Mouse (Mus musculus): ENCODE data around the gene Ncam1. TPM values are rescaled to one million over a fixed set of nuclear protein-coding genes. Genes with fewer than 3 reads are reported as not detected.

Ncam1 gene
- polyA plus RNA-seq, 1 experiment from 2014 or later: 446 TPM

DNA sequence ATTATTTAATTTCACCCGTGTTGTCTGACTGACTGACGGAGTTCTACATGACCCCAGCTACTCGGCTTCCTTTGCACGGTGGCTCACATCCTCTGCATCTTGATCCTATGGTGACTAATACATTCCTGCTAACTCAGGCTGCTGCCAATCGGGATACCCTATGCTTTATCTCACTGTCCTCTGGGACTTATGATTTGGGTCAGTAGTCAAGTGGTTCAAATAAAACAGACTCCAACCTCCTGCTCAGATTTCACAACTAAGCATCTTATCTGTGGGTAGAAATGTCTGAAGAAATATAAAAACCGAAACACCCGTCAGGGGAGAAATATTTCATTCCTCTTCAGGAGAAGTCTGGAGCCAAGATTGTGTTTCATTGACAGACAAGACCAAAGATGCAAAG is 265.3 kb downstream of the Ncam1 start:
- Histone ChIP-seq H3K9me3 (no peaks in the 10 kb centered on the region), H3K4me1 (replicated peaks) (peaks cover 62% of the 10 kb centered on the region), H3K4me3 (no peak overlapping the region), H3K36me3 (peaks cover 40% of the 10 kb centered on the region), H3K9ac (no peak overlapping the region), H3K4me2 (no peak overlapping the region), H3K27me3 (no peaks in the 10 kb centered on the region), H3K27ac (0 out of 2 replicates have a peak overlapping the region, but pooled peaks have one; percentile 8)
- ATAC-seq (ENCODE audit: low FRiP score): no peak
- WGBS: 69% methylated on average over 7 of the region's 7 CpGs

DNA sequence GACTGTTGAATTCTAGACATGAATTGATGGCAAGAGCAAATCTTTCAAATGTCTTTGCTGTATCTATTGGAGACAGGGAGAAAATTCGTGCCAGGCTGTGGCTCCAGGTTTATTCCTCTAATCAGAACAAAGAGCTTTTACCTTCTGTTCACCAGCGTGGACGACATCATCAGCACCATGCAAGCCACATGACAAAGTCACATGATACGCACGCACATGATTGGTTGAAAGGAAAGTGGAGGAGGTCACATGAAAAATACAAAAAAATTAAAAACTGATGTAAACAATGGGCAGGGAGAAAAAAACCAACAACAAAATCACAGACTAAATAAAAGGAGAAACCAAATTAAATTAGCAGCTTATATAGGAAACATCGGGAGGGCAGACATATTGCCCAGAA is 266.9 kb downstream of the Ncam1 start:
- H3K4me3 ChIP-seq: no peak overlapping the region
- no peak overlapping the region for H3K9ac ChIP-seq
- H3K27ac ChIP-seq: no peak overlapping the region
- H3K27me3 ChIP-seq: no peaks in the 10 kb centered on the region
- no peaks in the 10 kb centered on the region for H3K9me3 ChIP-seq
- WGBS: 87% methylated on average over 6 of the region's 6 CpGs
- H3K4me1 ChIP-seq (replicated peaks): peaks cover 67% of the 10 kb centered on the region
- peaks cover 26% of the 10 kb centered on the region for H3K36me3 ChIP-seq
- ATAC-seq (ENCODE audit: low FRiP score): no peak
- no peak overlapping the region for H3K4me2 ChIP-seq

DNA sequence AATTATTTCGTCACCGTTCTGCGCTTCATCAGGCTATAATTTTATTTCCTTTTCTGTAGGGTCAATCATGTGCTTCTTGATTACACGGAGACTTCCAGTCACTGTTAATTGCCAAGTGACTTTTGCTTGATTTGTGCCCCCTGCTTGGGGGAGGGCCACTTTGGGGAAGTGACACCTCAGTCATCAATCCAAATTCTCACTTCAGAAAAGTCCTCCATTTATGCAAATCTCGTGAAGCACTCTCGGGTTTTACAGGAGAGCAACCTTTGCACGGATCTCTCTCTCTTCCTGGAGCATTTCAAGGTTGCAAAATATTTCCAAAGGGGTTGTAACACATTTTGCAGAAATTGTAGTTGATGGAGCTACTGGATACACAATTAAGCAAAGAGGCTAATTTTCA is 267.5 kb downstream of the Ncam1 start:
- H3K27me3 ChIP-seq: no peaks in the 10 kb centered on the region
- H3K9ac ChIP-seq: no peak overlapping the region
- H3K9me3 ChIP-seq: no peaks in the 10 kb centered on the region
- WGBS: 50% methylated on average over 7 of the region's 7 CpGs
- ATAC-seq (ENCODE audit: low FRiP score): no peak
- no peak overlapping the region for H3K4me3 ChIP-seq
- no peak overlapping the region for H3K4me2 ChIP-seq
- H3K27ac ChIP-seq: no peak overlapping the region; the same call in 1 of the 2 replicates
- H3K36me3 ChIP-seq: peaks cover 24% of the 10 kb centered on the region
- peaks cover 65% of the 10 kb centered on the region for H3K4me1 ChIP-seq (replicated peaks)

DNA sequence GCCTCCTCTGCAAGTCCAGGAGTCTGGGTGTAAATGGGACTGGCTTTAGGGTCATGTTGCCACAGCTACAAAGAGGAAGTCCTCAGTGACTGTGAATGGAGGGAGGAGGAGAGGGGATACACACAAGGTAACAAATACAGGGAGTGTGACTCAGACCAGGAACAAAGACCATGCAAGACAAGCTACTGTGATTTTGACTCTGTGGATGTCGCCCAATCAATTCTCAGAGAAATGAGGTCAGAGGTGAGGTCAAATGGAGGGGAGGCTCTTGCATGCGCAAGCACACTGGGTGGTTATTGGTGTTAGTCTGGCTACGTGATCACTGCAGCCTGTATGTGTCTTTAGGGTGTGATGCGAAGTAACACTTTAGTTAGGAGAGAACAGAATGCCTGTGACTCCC is 268.0 kb downstream of the Ncam1 start:
- no peak overlapping the region for H3K9ac ChIP-seq
- H3K27me3 ChIP-seq: no peaks in the 10 kb centered on the region
- H3K4me2 ChIP-seq: no peak overlapping the region
- H3K4me1 ChIP-seq (replicated peaks): peaks cover 60% of the 10 kb centered on the region
- H3K36me3 ChIP-seq: peaks cover 24% of the 10 kb centered on the region
- no peak overlapping the region for H3K4me3 ChIP-seq
- ATAC-seq (ENCODE audit: low FRiP score): no peak
- H3K9me3 ChIP-seq: no peaks in the 10 kb centered on the region
- no peak overlapping the region; the same call in 1 of the 2 replicates for H3K27ac ChIP-seq
- 44% methylated on average over 4 of the region's 4 CpGs for WGBS

DNA sequence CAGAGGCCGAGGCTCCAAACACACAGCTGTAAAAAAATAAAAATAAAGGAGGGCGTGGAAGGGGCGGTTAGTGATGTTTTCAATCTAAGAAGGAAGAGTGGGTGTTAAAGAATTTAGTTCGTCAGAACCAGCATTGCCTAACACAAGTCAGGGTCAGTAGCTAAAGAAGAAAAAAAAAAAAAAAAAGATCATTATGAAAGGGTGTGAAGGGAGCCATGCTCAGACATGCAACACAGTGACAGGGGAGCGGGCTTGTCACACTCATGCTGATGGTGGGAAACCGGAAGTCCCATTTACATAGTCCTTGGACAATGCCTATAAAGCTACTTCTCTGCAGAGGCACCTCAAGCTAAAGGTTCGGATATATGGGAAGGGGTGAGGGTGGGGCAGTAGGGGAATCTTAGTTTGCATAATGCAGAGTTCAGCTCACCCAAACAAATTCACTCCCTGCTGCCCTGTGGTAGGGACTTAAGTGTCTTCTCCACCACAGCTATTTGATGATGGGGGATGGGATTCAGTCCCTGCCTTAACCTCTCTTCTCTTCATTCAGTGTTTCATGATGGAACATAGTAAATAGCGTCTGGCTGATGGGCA is 269.3 kb downstream of the Ncam1 start:
- ATAC-seq (ENCODE audit: low FRiP score): no peak
- peaks cover 27% of the 10 kb centered on the region for H3K36me3 ChIP-seq
- no peaks in the 10 kb centered on the region for H3K9me3 ChIP-seq
- no peak overlapping the region for H3K4me2 ChIP-seq
- no peak overlapping the region for H3K4me3 ChIP-seq
- H3K4me1 ChIP-seq (replicated peaks): peaks cover 57% of the 10 kb centered on the region
- 65% methylated on average over 8 of the region's 8 CpGs for WGBS
- no peak overlapping the region for H3K9ac ChIP-seq
- no peaks in the 10 kb centered on the region for H3K27me3 ChIP-seq
- 0 out of 2 replicates have a peak overlapping the region, but pooled peaks have one; percentile 18 for H3K27ac ChIP-seq

DNA sequence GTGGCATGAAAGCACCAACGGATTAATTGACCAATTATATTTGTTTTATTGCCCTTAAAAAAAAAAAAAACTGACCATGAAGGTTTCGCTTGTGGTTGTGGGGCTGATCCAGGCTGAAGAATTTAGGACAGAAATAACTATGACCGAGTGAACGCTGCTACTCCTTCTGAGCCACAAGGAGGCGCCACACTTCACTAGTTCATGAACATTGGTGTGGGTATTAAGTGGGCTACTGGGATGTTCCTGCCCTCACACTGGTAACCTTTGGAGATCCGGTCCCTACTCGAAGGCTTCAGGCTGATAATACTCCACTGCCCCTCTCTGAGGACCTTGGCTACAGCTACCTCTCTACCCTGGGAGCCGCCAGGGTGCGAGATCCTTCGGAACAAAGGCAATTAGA is 269.8 kb downstream of the Ncam1 start:
- H3K9me3 ChIP-seq: no peaks in the 10 kb centered on the region
- peaks cover 30% of the 10 kb centered on the region for H3K36me3 ChIP-seq
- no peak; the same call in 1 of the 2 replicates for ATAC-seq (ENCODE audit: low FRiP score)
- no peak overlapping the region for H3K9ac ChIP-seq
- 0 out of 2 replicates have a peak overlapping the region, but pooled peaks have one; percentile 18 for H3K27ac ChIP-seq
- H3K4me3 ChIP-seq: no peak overlapping the region
- 47% methylated on average over 10 of the region's 10 CpGs for WGBS
- H3K4me1 ChIP-seq (replicated peaks): peaks cover 53% of the 10 kb centered on the region
- H3K4me2 ChIP-seq: no peak overlapping the region
- no peaks in the 10 kb centered on the region for H3K27me3 ChIP-seq

DNA sequence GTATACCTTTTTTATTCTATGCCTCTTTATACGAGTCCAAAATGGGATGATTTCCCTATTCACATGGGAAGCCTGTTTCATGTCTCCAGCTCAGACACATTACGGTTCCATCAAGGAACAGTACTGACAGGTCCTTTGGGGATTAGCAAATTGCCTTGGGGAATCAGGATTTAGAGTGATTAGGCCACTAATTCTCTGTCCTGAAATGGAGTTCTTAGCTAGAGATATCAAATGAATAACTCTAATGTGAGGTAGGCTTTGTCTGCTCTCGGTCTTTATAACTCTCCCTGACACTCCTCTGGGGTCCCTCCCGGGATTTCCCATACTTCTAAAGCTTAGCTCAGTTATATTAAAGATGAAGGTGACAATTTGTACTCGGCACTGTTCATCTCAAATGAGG is 270.7 kb downstream of the Ncam1 start:
- H3K36me3 ChIP-seq: peaks cover 36% of the 10 kb centered on the region
- H3K27ac ChIP-seq: peak overlapping the region; percentile 76; the same call in 1 of the 2 replicates
- no peak overlapping the region for H3K9ac ChIP-seq
- ATAC-seq (ENCODE audit: low FRiP score): no peak
- no peaks in the 10 kb centered on the region for H3K9me3 ChIP-seq
- peaks cover 47% of the 10 kb centered on the region for H3K4me1 ChIP-seq (replicated peaks)
- H3K4me3 ChIP-seq: no peak overlapping the region
- H3K27me3 ChIP-seq: no peaks in the 10 kb centered on the region
- 55% methylated on average over 5 of the region's 5 CpGs for WGBS
- H3K4me2 ChIP-seq: no peak overlapping the region

DNA sequence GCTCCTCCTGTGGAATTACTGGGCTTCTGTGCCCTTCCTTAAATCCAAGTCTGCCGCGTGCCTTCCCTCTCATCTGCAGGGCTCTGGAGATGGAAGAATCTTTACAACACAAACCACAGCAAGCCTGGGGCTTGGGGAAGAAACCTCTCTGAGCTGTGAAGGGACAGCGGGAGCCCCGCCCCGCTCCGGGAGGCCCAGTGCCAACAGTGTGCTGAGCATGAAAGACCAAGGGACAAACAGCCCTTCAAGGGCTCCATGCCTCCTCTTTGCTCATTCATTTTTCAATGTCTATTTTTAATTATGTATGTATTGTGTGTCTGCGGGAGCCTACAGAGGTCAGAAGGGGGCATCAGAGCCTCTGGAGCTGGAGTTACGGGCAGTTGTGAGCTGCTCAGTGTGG is 271.4 kb downstream of the Ncam1 start:
- Histone ChIP-seq H3K36me3 (peaks cover 36% of the 10 kb centered on the region), H3K4me1 (replicated peaks) (peaks cover 47% of the 10 kb centered on the region), H3K27me3 (no peaks in the 10 kb centered on the region), H3K9ac (no peak overlapping the region; the same call in 1 of the 2 replicates), H3K4me3 (no peak overlapping the region), H3K4me2 (no peak overlapping the region), H3K27ac (peak overlapping the region; percentile 76), H3K9me3 (no peaks in the 10 kb centered on the region)
- 41% methylated on average over 8 of the region's 8 CpGs for WGBS
- 0 out of 2 replicates have a peak, but pooled peaks have one; percentile 32 for ATAC-seq (ENCODE audit: low FRiP score)

DNA sequence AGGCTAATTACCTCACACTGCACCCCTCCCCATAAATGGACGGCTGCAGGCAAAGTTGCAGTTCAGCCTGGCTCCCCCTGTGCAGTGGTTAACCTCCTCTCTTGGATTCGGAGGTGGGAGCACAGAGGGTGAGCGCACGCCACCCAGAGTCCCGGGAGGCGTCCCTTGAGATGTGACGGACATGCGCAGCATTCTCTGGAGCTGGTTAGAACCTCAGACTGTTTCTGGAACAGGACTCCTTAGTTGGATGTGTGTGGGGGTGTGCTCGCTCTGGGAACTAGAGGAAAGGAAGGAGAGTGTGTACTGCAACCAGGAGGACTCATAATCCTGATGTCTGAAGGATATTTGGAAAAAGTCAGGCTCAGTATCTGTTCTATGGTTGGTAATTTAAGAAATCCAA is 274.0 kb downstream of the Ncam1 start:
- Histone ChIP-seq H3K9ac (no peak overlapping the region), H3K27me3 (no peaks in the 10 kb centered on the region), H3K9me3 (no peaks in the 10 kb centered on the region), H3K27ac (peak overlapping the region; percentile 37; the same call in 1 of the 2 replicates), H3K36me3 (peaks cover 48% of the 10 kb centered on the region), H3K4me3 (no peak overlapping the region), H3K4me1 (replicated peaks) (peaks cover 36% of the 10 kb centered on the region), H3K4me2 (no peak overlapping the region)
- ATAC-seq (ENCODE audit: low FRiP score): no peak
- 70% methylated on average over 9 of the region's 9 CpGs for WGBS

DNA sequence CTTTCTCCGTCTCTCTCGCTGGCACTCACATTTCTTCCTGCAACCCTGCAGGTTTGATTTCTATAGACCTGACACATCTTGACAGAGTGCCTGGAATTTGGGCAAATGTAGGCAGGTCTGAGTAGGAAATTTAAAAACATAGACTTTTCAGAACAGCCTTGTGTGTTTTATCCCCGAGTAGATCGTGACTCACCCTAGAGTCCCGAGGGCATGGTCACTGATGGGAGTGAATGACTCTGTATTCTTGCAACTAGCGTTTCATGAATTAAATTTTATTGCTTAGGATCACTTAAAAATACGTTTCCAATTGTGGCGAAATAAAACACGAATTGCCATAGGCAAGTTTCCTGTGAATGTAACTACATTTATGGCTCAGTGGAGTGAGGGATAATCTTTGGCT is 274.8 kb downstream of the Ncam1 start:
- no peak overlapping the region for H3K9ac ChIP-seq
- WGBS: 85% methylated on average over 9 of the region's 9 CpGs

DNA sequence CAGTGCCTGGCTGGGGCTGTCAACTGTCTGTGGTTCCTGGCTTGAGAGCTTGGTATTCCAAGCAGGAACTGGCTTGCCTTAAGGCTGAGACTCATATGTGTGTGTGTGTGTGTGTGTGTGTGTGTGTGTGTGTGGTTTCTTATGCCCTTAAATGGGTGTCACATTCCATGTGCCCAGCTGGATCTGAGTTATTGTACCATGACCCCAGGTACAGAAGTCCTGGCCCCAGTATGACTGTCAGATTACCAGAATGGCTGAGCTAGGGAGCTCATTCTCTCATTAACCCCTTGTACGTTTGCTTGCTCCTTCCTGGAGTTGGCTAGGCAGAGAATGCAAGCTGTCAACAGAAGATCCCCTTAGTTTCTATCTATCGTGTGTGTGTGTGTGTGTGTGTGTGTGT is 284.4 kb downstream of the Ncam1 start:
- no peaks in the 10 kb centered on the region for H3K9me3 ChIP-seq
- 83% methylated on average over 2 of the region's 2 CpGs for WGBS
- H3K4me2 ChIP-seq: no peak overlapping the region
- peaks cover 75% of the 10 kb centered on the region for H3K36me3 ChIP-seq
- no peak overlapping the region for H3K4me3 ChIP-seq
- H3K4me1 ChIP-seq (replicated peaks): peaks cover 5% of the 10 kb centered on the region; the same call in 1 of the 2 replicates
- H3K9ac ChIP-seq: no peak overlapping the region
- H3K27me3 ChIP-seq: no peaks in the 10 kb centered on the region
- no peak overlapping the region for H3K27ac ChIP-seq
- no peak for ATAC-seq (ENCODE audit: low FRiP score)

More for the DNA sequence above, 274.8 kb downstream of the Ncam1 start:
- no peaks in the 10 kb centered on the region for H3K27me3 ChIP-seq
- no peaks in the 10 kb centered on the region for H3K9me3 ChIP-seq
- peaks cover 56% of the 10 kb centered on the region for H3K36me3 ChIP-seq
- peaks cover 28% of the 10 kb centered on the region for H3K4me1 ChIP-seq (replicated peaks)
- H3K27ac ChIP-seq: no peak overlapping the region; the same call in 1 of the 2 replicates
- H3K4me2 ChIP-seq: no peak overlapping the region
- no peak for ATAC-seq (ENCODE audit: low FRiP score)
- no peak overlapping the region for H3K4me3 ChIP-seq

DNA sequence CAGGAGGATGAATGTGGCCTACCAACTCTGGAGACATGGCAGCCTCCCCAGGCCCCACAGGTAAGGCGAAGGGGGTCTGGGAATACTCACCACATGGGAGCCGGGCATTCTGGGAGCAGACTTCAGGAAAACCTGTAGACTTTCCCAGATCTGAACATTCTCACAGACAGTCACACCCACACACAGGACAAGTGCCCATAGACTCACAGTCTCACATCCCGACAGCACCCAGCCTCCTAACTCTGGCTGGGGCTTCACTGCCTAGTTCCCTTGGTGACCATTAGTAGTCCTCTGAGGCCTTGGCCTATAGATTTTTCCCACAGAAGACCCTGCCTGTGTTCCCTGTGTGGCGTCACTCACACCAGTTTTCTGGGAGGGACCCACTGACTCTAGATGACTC is 288.1 kb downstream of the Ncam1 start:
- Histone ChIP-seq H3K4me1 (replicated peaks) (no peaks in the 10 kb centered on the region), H3K9me3 (no peaks in the 10 kb centered on the region), H3K4me3 (no peak overlapping the region), H3K36me3 (peaks cover 77% of the 10 kb centered on the region), H3K27me3 (no peaks in the 10 kb centered on the region), H3K4me2 (no peak overlapping the region), H3K27ac (no peak overlapping the region), H3K9ac (no peak overlapping the region)
- WGBS: 93% methylated on average over 4 of the region's 4 CpGs
- no peak for ATAC-seq (ENCODE audit: low FRiP score)

DNA sequence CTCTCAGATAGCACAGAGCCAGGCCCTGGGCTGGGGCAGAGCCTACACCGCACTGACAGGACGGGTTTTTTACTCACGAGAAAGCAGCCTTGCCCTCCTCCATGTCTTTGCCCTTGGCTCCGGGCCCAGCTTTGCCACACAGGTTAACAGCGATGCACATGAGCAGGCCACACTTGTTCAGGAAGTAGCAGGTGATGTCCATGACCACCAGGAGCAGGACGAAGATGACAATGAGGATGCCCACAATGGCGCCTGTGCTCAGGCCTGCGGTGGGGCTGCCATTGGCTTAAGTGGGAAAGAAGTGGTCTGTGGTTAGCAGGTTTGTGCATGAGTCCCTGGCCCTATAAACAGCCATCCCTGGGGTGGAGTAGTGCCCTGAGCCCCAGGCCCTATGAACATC is 289.1 kb downstream of the Ncam1 start:
- Histone ChIP-seq H3K9ac (no peak overlapping the region), H3K27me3 (no peaks in the 10 kb centered on the region), H3K4me2 (no peak overlapping the region), H3K9me3 (no peaks in the 10 kb centered on the region), H3K4me3 (no peak overlapping the region), H3K36me3 (peaks cover 76% of the 10 kb centered on the region), H3K27ac (no peak overlapping the region), H3K4me1 (replicated peaks) (no peaks in the 10 kb centered on the region)
- WGBS: 97% methylated on average over 8 of the region's 8 CpGs
- ATAC-seq (ENCODE audit: low FRiP score): no peak

Measured in hindbrain, embryonic 13.5 days (tissue).